Mouse (Mus musculus) liver, embryonic 18 days (tissue): Measurements from ENCODE around the gene Amy2a4. TPM values are rescaled to one million over a fixed set of nuclear protein-coding genes. Genes with fewer than 3 reads are reported as not detected.

Experiments
- polyA plus RNA-seq: library from polyadenylated mRNA; depleted of rRNA; stranded (reverse); fragments of >200 nt; gene quantifications from 2 replicates; pipeline ENCODE4 v1.2.3, GENCODE M21; 2012; rRNA removed

Gene Amy2a4
- 3.7 and 4.1 TPM in 2 replicates for polyA plus RNA-seq

GRCm38 (mm10) chr3:113291349-113291748 lies at the start of gene Amy2a4:
Gene Amy2a4 (minus strand): TSS chr3:113291449.

GRCm38 (mm10) chr3:113323952-113324351 lies 32.7 kb upstream of the Amy2a4 start, which contains the start of gene Amy2a3:
Gene Amy2a3 (minus strand): TSS chr3:113324052.

GRCm38 (mm10) chr3:113258737-113259136 lies 32.5 kb downstream of the Amy2a4 start, which contains the start of gene Amy2a5:
Gene Amy2a5 (minus strand): TSS chr3:113258837.

Other genes starting within 250 kb of the Amy2a4 start
- 0.14 and 4.1 TPM in 2 replicates for gene Amy2a5, start 32.6 kb downstream of the Amy2a4 start, polyA plus RNA-seq
- gene Amy2a3, start 32.6 kb upstream of the Amy2a4 start, polyA plus RNA-seq, result 3.7 and 4.1 TPM in 2 replicates
- 3.7 and 4.1 TPM in 2 replicates for gene Amy2a2, start 65.2 kb upstream of the Amy2a4 start, polyA plus RNA-seq
- gene Amy2a1, start 241.0 kb upstream of the Amy2a4 start, polyA plus RNA-seq, result 10.0 and 11.0 TPM in 2 replicates